Mouse (Mus musculus) liver, postnatal 0 days (tissue): ENCODE measurements around the gene St5. TPM values are rescaled to one million over a fixed set of nuclear protein-coding genes. Genes with fewer than 3 reads are reported as not detected.
A peak's percentile ranks its signal among the peaks of the same experiment; 100 is the strongest.

ENCODE experiments used
- ATAC-seq: fragments of 200-750 bp; cut with Nextera tagmentation; 2 replicates; pipeline ENCODE4 v1.8.0; 2017; ENCODE audit warnings: mild to moderate bottlenecking, moderate library complexity
- DNase-seq: peaks from one replicate; pipeline ENCODE4 v3.0.0-alpha.2; 2016
- H3K27ac ChIP-seq: fragments of 300-500 bp; sonication (generic); 2 replicates; pipeline ENCODE4 v1.5.1; 2014; ENCODE audit warnings: antibody characterized with exemption, moderate library complexity, mild to moderate bottlenecking, low read depth
- H3K27me3 ChIP-seq: fragments of 300-500 bp; sonication (generic); 2 replicates; pipeline ENCODE4 v1.6.1; 2014; ENCODE audit warnings: low read length, control low read depth, mixed read lengths; ENCODE audit not compliant: insufficient read depth
- H3K36me3 ChIP-seq: fragments of 300-500 bp; sonication (generic); replicated peaks from 2 replicates; pipeline ENCODE4 v1.6.1; 2014; ENCODE audit warnings: mild to moderate bottlenecking, control low read depth, low read length, moderate library complexity, mixed read lengths; ENCODE audit not compliant: insufficient read depth
- H3K4me1 ChIP-seq: fragments of 300-500 bp; sonication (generic); 2 replicates; pipeline ENCODE4 v1.6.1; 2014; ENCODE audit warnings: antibody characterized with exemption, mild to moderate bottlenecking, control low read depth; ENCODE audit not compliant: insufficient read depth
- H3K4me2 ChIP-seq: fragments of 300-500 bp; sonication (generic); 2 replicates; pipeline ENCODE4 v1.6.1; 2014; ENCODE audit warnings: low read depth, mild to moderate bottlenecking, low read length, moderate library complexity, mixed read lengths
- H3K4me3 ChIP-seq: fragments of 300-500 bp; sonication (generic); 2 replicates; pipeline ENCODE4 v1.5.1; 2014; ENCODE audit warnings: low read depth, low read length
- H3K9ac ChIP-seq: fragments of 300-500 bp; sonication (generic); replicated peaks from 2 replicates; pipeline ENCODE4 v1.6.1; 2014; ENCODE audit warnings: mild to moderate bottlenecking, moderate library complexity
- H3K9me3 ChIP-seq: fragments of 300-500 bp; sonication (generic); 2 replicates; pipeline ENCODE4 v1.6.1; 2016; ENCODE audit warnings: mild to moderate bottlenecking, control low read depth, low read length, mixed read lengths
- CTCF ChIP-seq: sonication (generic); IDR thresholded peaks from 2 replicates; pipeline ENCODE4 v1.5.1; 2016; ENCODE audit warnings: antibody characterized with exemption, low read depth
- EP300 ChIP-seq: IDR thresholded peaks from 2 replicates; pipeline ENCODE4 v1.6.1; 2016; ENCODE audit warnings: antibody characterized with exemption, low read depth, mild to moderate bottlenecking
- WGBS: fragments of 180-500 bp; shearing (Covaris S2); extraction: QIAGEN DNeasy Blood & Tissue Kit; methylation state at CpG from one replicate; pipeline ENCODE4 v1.1.7; 2014; ENCODE audit not compliant: insufficient replicate concordance; 5-methylcytosine and 5-hydroxymethylcytosine counted together
- polyA plus RNA-seq: library from polyadenylated mRNA; unstranded; fragments of >200 nt; fragmentation: Nextera tagmentation; extraction: Ambion mirVana; gene quantifications from 2 replicates; pipeline ENCODE4 v1.2.1, GENCODE M21; 2015

Gene St5
- polyA plus RNA-seq, 1 experiment from 2014 or later: 33.9 TPM

DNA sequence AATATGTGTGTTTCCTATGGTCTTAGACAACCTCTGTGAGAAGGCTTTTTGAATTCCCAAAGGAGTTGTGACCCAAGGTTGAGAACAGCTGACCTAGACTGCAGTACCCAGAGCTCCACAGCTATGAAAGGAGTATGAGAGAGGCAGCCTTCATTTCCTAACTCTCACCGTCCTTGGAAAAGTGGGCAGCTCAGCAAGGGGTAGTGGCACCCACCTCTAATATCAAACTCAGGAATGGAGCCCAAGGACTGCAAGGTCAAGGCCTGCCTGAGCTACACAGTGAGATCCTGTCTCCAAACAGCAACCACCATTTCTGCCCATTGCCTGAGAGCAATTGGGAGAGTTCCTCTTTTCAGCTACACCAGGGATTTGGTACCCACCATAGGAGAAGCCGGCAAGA lies 173.7 kb downstream of the St5 start:
- Histone ChIP-seq H3K4me3 (no peak overlapping the region), H3K9ac (no peak overlapping the region), H3K4me2 (no peak overlapping the region), H3K4me1 (no peaks in the 10 kb centered on the region), H3K27ac (no peak overlapping the region), H3K9me3 (no peaks in the 10 kb centered on the region), H3K27me3 (no peaks in the 10 kb centered on the region), H3K36me3 (peaks cover 42% of the 10 kb centered on the region)
- no peak for DNase-seq
- WGBS: 68% methylated on average over 2 of the region's 2 CpGs
- TF ChIP-seq CTCF (no peak), EP300 (no peak)
- ATAC-seq: no peak

DNA sequence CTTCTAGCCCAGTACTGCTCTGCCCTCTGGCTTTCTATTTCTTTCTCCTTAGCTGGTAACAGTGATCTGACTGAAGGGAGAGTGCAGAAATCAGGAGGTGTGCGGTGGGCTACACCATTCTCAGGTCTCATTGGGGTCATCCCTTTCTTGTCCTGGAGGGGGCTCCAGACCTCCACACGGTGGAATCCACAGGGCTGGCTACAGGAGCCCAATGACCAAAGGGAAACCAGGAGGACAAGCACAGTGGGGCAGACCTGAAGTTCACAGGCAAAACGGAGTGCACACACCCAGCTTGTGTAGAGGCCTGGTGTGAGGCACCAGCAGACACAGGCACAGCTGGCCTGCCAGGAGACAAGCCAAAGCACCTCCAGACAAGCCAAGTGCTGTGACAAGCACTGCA lies 175.0 kb downstream of the St5 start:
- TF ChIP-seq CTCF (peak; percentile 70), EP300 (no peak)

DNA sequence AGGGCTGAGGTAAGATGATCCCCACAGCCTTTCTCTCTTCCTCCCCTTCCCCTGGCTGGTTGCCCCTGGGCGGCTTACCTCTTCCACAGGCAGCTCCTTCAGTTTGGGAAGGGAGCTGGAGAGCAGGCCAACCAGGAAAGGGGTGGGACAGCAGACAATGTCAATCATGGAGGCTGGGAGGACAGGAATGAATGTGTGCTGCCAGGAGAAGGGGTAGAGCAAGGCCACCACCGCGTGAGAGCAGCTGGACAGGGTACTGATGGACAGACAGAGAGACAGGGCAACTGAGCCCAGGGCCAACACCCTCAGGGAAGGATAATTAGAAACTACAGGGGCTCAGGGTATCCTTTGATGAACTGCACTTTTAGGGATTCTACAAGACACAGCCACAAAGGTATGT lies 175.9 kb downstream of the St5 start:
- TF ChIP-seq CTCF: no peak
- TF ChIP-seq EP300: no peak
- Histone ChIP-seq H3K4me3 (no peak overlapping the region), H3K4me2 (no peak overlapping the region), H3K27ac (0 out of 2 replicates have a peak overlapping the region, but pooled peaks have one; percentile 3), H3K9ac (no peak overlapping the region), H3K27me3 (no peaks in the 10 kb centered on the region), H3K4me1 (no peaks in the 10 kb centered on the region), H3K36me3 (peaks cover 53% of the 10 kb centered on the region), H3K9me3 (no peaks in the 10 kb centered on the region)
- no peak for DNase-seq
- no peak for ATAC-seq
- 60% methylated on average over 3 of the region's 3 CpGs for WGBS

More for the DNA sequence above, 175.0 kb downstream of the St5 start:
- Histone ChIP-seq H3K4me3 (no peak overlapping the region), H3K4me1 (no peaks in the 10 kb centered on the region), H3K9ac (no peak overlapping the region), H3K36me3 (peaks cover 48% of the 10 kb centered on the region), H3K9me3 (no peaks in the 10 kb centered on the region), H3K27ac (no peak overlapping the region), H3K27me3 (no peaks in the 10 kb centered on the region), H3K4me2 (no peak overlapping the region)
- DNase-seq (peak; percentile 44), ATAC-seq (no peak)
- WGBS: 48% methylated on average over 3 of the region's 3 CpGs

DNA sequence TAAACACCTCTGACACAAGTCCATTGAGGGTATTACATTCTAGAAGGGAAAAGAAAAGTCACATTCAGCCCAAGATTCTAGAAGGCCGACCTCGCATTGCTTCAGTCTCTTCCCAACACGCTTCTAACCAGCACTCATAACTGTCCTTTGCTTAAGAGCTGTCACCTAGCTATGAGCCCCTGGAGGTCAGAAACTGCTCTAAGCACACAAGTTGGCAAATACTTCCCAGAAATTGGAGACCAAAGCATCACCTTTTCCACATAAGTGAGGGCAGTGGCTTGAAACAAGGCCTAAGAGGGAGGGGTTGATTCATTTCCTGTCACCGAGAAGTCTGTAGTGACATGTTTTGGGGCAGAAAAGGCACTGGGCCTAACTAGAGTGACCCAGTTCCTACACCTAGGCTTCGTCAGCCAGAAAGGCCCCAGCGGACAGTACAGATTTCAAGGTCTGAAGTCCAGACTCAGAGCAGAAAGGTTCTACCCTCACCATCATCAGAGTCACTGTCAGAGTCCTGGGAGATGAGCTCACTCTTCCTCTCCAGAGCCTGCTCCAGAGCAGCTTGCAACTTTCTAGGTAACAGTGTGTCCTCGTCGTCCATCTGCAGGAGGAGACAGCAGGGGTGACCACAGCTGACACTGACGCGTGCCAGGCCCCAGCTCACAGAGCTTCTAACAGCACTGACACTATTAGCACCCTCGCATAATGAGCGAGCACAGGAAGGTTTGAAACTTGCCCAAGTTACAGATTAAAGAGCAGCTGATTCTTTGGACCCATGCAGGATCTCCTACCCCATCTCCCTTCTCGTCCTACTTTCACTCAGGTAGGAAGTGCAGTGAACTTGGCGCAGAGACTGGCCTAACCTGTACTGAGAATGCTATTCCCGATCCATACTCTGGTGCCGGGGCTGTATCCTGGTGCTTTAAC lies 177.4 kb downstream of the St5 start:
- Histone ChIP-seq H3K9ac (peak overlapping the region; percentile 30; the same call in 1 of the 2 replicates), H3K9me3 (no peaks in the 10 kb centered on the region), H3K27me3 (no peaks in the 10 kb centered on the region), H3K27ac (peak overlapping the region; percentile 58), H3K4me3 (no peak overlapping the region), H3K36me3 (peaks cover 68% of the 10 kb centered on the region), H3K4me1 (peaks cover 4% of the 10 kb centered on the region), H3K4me2 (no peak overlapping the region)
- no peak for TF ChIP-seq CTCF
- TF ChIP-seq EP300: no peak
- 66% methylated on average over 16 of the region's 16 CpGs for WGBS
- ATAC-seq (peak; percentile 70), DNase-seq (no peak)

DNA sequence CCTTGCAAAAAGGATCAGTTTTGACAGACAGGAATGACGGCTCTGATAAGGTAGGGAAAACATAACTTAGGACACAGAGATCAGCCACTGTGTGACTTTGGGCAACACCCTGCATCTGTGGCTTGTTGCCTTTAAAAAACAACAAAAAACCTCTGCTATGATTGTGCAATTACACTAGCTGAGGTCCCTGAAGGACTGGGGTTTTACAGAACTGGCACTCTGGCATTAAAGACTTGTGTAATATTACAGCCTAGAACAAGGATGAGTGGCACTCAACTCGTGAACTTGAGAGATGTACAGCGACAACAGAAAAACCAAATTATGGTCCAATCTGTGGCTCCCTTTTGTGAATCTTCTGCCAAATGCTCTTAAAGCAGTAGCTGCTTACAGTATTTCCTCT lies 178.6 kb downstream of the St5 start:
- no peak overlapping the region for H3K9ac ChIP-seq
- ATAC-seq (no peak), DNase-seq (no peak)
- 70% methylated on average over 3 of the region's 3 CpGs for WGBS
- no peaks in the 10 kb centered on the region for H3K27me3 ChIP-seq
- TF ChIP-seq CTCF (no peak), EP300 (no peak)
- H3K27ac ChIP-seq: peak overlapping the region; percentile 58
- peaks cover 66% of the 10 kb centered on the region for H3K36me3 ChIP-seq
- H3K9me3 ChIP-seq: no peaks in the 10 kb centered on the region
- no peak overlapping the region for H3K4me3 ChIP-seq
- peaks cover 11% of the 10 kb centered on the region for H3K4me1 ChIP-seq
- no peak overlapping the region for H3K4me2 ChIP-seq

DNA sequence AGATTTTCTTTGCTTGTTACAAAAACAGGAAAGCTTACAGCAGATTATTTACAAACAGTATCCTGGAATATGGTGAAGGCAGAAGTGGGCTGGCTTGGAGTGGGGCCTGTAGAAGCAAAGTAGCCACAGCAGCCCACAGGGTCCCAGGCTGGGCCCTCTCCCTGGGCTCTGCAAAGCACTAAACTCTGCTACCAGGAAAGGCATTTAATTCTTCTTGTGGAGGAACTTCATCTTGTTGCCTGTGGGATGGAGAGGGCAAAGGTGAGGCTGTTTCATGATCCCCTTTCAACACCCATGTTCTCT lies 179.0 kb downstream of the St5 start:
- DNase-seq (no peak), ATAC-seq (no peak)
- no peak for TF ChIP-seq CTCF
- TF ChIP-seq EP300: no peak
- Histone ChIP-seq H3K4me1 (peaks cover 12% of the 10 kb centered on the region), H3K27ac (peak overlapping the region; percentile 58), H3K27me3 (no peaks in the 10 kb centered on the region), H3K4me3 (no peak overlapping the region), H3K36me3 (peaks cover 65% of the 10 kb centered on the region), H3K9ac (no peak overlapping the region), H3K4me2 (no peak overlapping the region), H3K9me3 (no peaks in the 10 kb centered on the region)
